Mouse (Mus musculus): ENCODE data around the gene Cmpk2. TPM values are rescaled to one million over a fixed set of nuclear protein-coding genes. Genes with fewer than 3 reads are reported as not detected.
A peak's percentile ranks its signal among the peaks of the same experiment; 100 is the strongest.

Gene Cmpk2
- polyA plus RNA-seq, 1 experiment from 2014 or later: 6.0 TPM

DNA sequence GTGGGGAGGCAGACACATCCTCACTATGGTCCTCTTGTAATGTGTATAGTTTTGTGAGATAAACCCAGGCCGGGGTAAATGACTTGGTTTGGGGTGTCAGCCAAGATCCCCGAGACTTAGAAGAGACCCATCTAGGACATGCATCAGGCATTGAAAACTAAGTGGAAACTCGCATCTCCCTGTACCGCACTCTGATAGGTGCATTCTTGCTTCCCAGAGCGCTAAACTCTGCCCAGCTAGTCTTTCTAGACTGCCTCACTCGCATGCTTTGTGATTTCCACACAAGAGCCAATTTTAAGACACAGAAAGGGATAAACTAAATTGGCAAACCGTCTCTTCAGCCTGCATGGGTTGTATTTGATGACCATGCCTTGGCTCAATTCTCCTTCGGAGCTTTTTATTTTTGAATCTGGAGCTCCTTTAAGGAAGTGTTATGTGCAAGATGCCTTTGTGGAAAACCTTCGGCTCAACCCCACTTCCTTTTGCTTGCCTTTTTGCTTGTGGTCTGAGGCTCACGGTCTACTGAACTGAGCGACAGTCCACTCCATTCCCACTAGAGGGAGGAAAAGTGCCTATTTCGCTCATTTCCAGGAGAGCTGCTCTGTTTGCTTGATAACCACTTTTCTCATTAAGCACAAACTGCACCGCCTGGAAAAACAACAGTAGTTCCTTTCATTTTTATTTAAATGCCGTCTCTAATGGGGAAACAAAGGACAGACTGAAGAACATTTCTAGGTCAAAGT, 19.0 kb downstream of the Cmpk2 start:
- H3K36me3 ChIP-seq: no peaks in the 10 kb centered on the region
- no peak overlapping the region for H3K4me3 ChIP-seq
- 44% methylated on average over 14 of the region's 14 CpGs for WGBS
- 0 out of 2 replicates have a peak overlapping the region, but pooled peaks have one; percentile 17 for H3K4me2 ChIP-seq (replicated peaks)
- peaks cover 12% of the 10 kb centered on the region for H3K4me1 ChIP-seq
- ATAC-seq (ENCODE audit: low FRiP score, low read depth): no peak
- no peaks in the 10 kb centered on the region for H3K9me3 ChIP-seq
- no peak overlapping the region for H3K9ac ChIP-seq (replicated peaks)
- H3K27me3 ChIP-seq: peaks cover 15% of the 10 kb centered on the region; the same call in 1 of the 2 replicates
- H3K27ac ChIP-seq (replicated peaks): no peak overlapping the region

DNA sequence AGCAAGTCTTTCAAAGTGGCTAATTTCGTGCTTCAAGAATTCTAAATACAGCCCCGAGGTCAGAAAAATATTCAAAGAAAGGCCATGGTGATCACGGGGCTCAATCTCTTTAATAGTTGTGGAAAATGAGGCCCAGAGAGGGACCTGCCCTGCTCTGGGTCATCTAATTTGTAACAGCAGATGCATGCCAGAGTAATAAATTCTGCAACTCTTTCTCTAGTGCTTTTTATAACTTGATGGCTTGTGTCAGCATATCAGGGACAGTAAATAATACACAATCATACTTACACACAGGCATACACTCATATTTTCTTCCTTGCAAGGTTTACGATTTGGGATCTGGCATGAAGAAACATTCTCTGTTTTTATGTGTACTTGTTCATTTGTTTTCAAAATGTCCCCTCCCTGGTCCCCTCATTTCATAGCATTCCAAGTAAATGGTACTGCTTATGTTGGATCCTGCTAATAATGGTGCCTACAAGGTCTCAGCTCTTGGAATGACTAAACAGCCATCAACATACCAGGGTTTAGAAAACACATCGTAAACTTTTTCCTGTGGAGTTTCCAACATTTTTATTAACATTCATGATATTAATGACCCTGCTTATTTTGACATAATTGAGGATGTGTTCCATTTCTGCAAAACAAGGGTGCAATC, 19.7 kb downstream of the Cmpk2 start:
- Histone ChIP-seq H3K27me3 (peaks cover 15% of the 10 kb centered on the region; the same call in 1 of the 2 replicates), H3K36me3 (no peaks in the 10 kb centered on the region), H3K4me1 (peaks cover 12% of the 10 kb centered on the region), H3K4me3 (no peak overlapping the region), H3K9me3 (no peaks in the 10 kb centered on the region), H3K27ac (replicated peaks) (no peak overlapping the region), H3K9ac (replicated peaks) (no peak overlapping the region), H3K4me2 (replicated peaks) (0 out of 2 replicates have a peak overlapping the region, but pooled peaks have one; percentile 17)
- WGBS: 34% methylated on average over 5 of the region's 5 CpGs
- no peak for ATAC-seq (ENCODE audit: low FRiP score, low read depth)

DNA sequence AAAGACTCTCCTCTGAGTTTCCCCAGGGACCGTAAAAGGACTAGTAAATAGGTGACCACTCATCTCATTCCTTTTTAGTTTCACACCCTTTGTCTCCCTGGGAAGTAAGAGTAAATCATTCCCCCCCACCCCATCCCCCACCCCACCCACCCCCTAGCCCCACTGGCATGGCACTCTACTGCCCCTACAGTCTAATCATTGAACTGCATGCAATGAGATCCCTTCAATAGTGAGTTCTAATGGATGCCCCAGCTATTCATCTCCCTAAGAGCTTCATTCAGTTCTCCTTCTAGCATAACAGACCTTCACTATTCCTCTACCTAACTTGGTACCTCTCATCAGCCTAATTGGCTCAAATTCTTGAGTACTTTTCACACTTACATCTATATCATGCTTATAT, 20.9 kb downstream of the Cmpk2 start:
- Histone ChIP-seq H3K9me3 (no peaks in the 10 kb centered on the region), H3K4me3 (no peak overlapping the region), H3K27me3 (peaks cover 15% of the 10 kb centered on the region; the same call in 1 of the 2 replicates), H3K27ac (replicated peaks) (no peak overlapping the region), H3K4me2 (replicated peaks) (no peak overlapping the region), H3K4me1 (peaks cover 12% of the 10 kb centered on the region), H3K9ac (replicated peaks) (no peak overlapping the region), H3K36me3 (no peaks in the 10 kb centered on the region)
- WGBS: 87% methylated on average over 1 of the region's 1 CpGs
- ATAC-seq (ENCODE audit: low FRiP score, low read depth): no peak

DNA sequence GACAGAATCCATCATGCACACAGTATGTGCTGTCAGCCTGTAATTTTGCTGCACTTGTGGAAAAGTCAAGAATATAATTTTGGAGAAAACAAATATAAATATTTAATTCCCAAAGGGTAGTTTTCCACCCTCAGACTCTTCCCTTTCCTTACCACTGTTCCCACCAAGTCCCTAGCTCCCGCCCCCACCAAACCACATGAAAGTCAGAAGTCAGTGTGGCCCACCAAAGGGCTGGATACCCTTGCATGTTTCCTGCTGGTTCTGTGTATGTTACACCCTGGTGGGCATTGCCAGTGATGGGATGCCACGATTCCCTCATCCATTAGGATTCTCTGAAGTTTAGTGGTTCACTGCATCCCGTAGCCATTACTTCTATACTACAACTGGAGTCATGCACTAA, 32.0 kb downstream of the Cmpk2 start:
- ATAC-seq (ENCODE audit: low FRiP score, low read depth): no peak
- no peak overlapping the region for H3K4me3 ChIP-seq
- H3K4me2 ChIP-seq (replicated peaks): no peak overlapping the region
- H3K9ac ChIP-seq (replicated peaks): no peak overlapping the region
- H3K27me3 ChIP-seq: no peaks in the 10 kb centered on the region
- 84% methylated on average over 3 of the region's 3 CpGs for WGBS
- H3K36me3 ChIP-seq: no peaks in the 10 kb centered on the region
- H3K27ac ChIP-seq (replicated peaks): no peak overlapping the region
- no peaks in the 10 kb centered on the region for H3K4me1 ChIP-seq
- no peaks in the 10 kb centered on the region for H3K9me3 ChIP-seq

DNA sequence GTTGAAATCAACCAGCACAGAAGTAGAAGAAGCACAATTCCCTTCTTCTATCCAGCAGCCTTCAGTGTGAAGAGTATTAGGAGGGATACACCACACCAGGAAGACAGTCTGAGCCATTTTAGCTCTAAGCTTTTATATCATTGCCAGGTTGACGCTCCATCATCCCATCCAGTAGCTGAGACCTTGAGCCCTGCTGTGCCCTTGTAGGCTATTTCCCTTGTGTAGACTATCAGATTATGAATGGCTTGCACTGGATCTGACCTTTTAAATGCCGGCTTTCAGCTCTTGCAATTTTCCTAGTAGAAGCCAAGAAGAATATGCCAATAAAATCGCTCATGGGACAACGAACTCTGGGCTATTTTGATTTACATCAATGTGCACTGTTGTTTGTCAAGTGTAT, 42.0 kb downstream of the Cmpk2 start:
- H3K9me3 ChIP-seq: no peaks in the 10 kb centered on the region
- no peak overlapping the region for H3K4me2 ChIP-seq (replicated peaks)
- no peaks in the 10 kb centered on the region for H3K36me3 ChIP-seq
- no peak overlapping the region for H3K27ac ChIP-seq (replicated peaks)
- H3K27me3 ChIP-seq: no peaks in the 10 kb centered on the region
- ATAC-seq (ENCODE audit: low FRiP score, low read depth): no peak
- H3K4me3 ChIP-seq: no peak overlapping the region
- WGBS: 93% methylated on average over 4 of the region's 4 CpGs
- H3K4me1 ChIP-seq: 0 out of 2 replicates have a peak, but pooled peaks cover 9% of the 10 kb centered on the region
- no peak overlapping the region for H3K9ac ChIP-seq (replicated peaks)

DNA sequence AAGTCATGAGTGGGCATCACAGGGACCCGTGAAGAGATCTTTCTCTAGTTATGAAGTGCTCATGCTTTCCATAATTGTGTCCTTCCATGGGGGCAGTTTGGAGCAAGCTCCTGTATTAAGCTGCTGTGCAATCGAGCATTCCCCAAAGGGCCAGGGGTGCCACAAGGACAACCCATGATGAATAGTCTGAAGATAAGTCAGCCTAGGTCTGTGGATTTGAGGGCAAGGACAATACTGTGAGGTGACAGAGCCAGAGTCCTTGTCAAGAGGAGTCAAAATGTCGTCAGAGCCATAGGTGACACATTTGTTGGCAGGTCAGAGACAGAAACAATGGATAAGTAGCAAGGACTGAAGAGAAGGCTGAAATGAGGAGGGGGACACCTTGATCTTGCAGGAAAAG, 49.2 kb downstream of the Cmpk2 start:
- Histone ChIP-seq H3K4me2 (replicated peaks) (no peak overlapping the region), H3K9ac (replicated peaks) (no peak overlapping the region), H3K9me3 (no peaks in the 10 kb centered on the region), H3K36me3 (no peaks in the 10 kb centered on the region), H3K27me3 (no peaks in the 10 kb centered on the region), H3K4me3 (no peak overlapping the region), H3K4me1 (0 out of 2 replicates have a peak, but pooled peaks cover 9% of the 10 kb centered on the region), H3K27ac (replicated peaks) (no peak overlapping the region)
- WGBS: 81% methylated on average over 3 of the region's 3 CpGs
- ATAC-seq (ENCODE audit: low FRiP score, low read depth): no peak

DNA sequence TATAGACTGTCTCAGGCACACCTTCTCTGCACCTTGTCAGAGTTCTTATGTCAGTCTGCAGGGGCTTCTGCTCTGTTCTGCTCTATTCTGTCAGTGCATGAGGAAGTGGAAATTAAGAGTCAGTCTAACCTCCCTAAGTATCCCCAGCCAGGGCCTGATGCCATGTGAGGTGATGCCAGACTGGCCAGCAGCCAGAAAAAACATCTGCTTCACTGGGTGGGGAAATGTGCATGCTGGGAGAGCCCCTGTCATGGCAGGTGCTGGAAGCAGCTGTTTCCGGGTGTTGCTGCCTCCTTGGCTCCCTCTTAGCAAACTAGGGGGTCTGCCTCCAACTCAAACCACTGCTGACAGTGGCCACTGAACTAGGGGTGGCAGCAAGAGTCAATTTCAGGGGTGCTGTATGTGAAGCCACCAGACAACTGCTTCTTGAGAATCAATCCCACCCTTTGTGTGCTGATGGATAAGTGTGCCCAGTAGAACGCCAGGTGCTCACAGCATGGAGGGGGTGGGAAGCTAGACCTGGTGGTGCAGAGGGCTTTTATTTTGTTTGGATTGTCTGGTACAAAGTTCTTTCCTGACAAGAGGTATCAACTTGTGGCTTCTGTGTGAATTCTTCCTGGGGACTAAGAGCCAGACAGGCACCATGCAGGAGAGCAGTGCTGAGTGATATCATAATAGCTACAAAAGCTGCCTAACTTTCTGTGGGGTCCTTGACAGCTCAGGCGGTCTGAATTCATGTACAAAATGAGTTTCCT, 56.1 kb downstream of the Cmpk2 start:
- H3K27me3 ChIP-seq: no peaks in the 10 kb centered on the region
- no peaks in the 10 kb centered on the region for H3K36me3 ChIP-seq
- no peaks in the 10 kb centered on the region for H3K9me3 ChIP-seq
- peaks cover 5% of the 10 kb centered on the region; the same call in 1 of the 2 replicates for H3K4me1 ChIP-seq
- no peak overlapping the region for H3K27ac ChIP-seq (replicated peaks)
- no peak overlapping the region for H3K9ac ChIP-seq (replicated peaks)
- no peak for ATAC-seq (ENCODE audit: low FRiP score, low read depth)
- H3K4me2 ChIP-seq (replicated peaks): no peak overlapping the region
- no peak overlapping the region for H3K4me3 ChIP-seq
- 66% methylated on average over 3 of the region's 3 CpGs for WGBS

DNA sequence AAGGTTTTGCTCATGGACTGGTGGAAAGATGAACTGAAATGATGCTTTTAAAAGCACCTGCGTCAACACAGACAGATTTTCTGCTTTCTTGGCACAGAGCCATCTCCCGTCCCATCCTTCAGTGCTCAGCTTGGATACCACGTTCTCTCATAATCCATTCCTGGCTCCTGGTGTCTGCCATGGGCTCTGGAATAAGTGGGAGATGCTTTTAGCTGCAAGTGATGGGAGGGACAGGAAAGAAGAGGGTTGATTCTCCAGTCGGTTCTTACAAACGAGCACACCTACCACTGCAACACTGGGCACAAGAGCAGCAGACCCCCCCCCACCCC, 56.7 kb downstream of the Cmpk2 start:
- no peak overlapping the region for H3K27ac ChIP-seq (replicated peaks)
- 72% methylated on average over 5 of the region's 5 CpGs for WGBS
- no peak for ATAC-seq (ENCODE audit: low FRiP score, low read depth)

More for the DNA sequence above, 56.7 kb downstream of the Cmpk2 start:
- Histone ChIP-seq H3K9me3 (no peaks in the 10 kb centered on the region), H3K4me3 (no peak overlapping the region), H3K27me3 (no peaks in the 10 kb centered on the region), H3K36me3 (no peaks in the 10 kb centered on the region), H3K4me1 (peaks cover 5% of the 10 kb centered on the region; the same call in 1 of the 2 replicates), H3K4me2 (replicated peaks) (no peak overlapping the region), H3K9ac (replicated peaks) (no peak overlapping the region)

Other genes with a start within 250 kb of the Cmpk2 start
- gene Rnf144a, start 54.0 kb upstream of the Cmpk2 start, polyA plus RNA-seq (2016; fragmentation: Nextera tagmentation; extraction: Ambion mirVana): 42.7 and 43.4 TPM in 2 replicates
- gene Rsad2, start 12.8 kb upstream of the Cmpk2 start, polyA plus RNA-seq (2016; fragmentation: Nextera tagmentation; extraction: Ambion mirVana): 0.23 and 0.41 TPM in 2 replicates

Data from midbrain, embryonic 12.5 days (tissue).